Mouse (Mus musculus): Measurements from ENCODE around the gene Lrrc26. TPM values are rescaled to one million over a fixed set of nuclear protein-coding genes. Genes with fewer than 3 reads are reported as not detected.

Lrrc26 gene
- polyA plus RNA-seq, 1 experiment: not detected

DNA sequence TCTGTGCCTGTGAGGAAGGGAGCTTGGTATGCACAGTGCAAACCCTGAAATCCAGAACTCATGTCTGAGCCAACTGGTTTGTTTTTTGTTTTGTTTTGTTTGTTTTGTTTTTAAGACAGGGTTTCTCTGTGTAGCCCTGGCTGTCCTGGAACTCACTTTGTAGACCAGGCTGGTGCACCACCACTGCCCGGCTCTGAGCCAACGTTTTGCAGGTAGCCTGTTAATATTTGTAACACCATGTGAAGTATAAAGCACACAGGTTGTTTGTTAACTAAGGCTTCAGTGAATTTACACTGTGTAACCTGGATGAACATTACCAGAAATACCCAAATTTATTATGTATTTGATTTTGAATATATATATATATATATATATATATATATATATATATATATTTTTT, 36.3 kb downstream of the Lrrc26 start:
- Histone ChIP-seq H3K9me3 (ENCODE audit: control insufficient read depth, low read length) (no peaks in the 10 kb centered on the region), H3K4me1 (ENCODE audit: control insufficient read depth) (no peaks in the 10 kb centered on the region; the same call in 1 of the 2 replicates), H3K4me3 (replicated peaks) (no peak overlapping the region), H3K36me3 (ENCODE audit: control insufficient read depth) (no peaks in the 10 kb centered on the region), H3K27me3 (ENCODE audit: control insufficient read depth) (peaks cover 31% of the 10 kb centered on the region)
- TF ChIP-seq TAL1 (IDR thresholded peaks at IDR 0.05; ENCODE audit: low read length) (no peak), GATA1 (IDR thresholded peaks at IDR 0.05; ENCODE audit: low read length) (no peak)

DNA sequence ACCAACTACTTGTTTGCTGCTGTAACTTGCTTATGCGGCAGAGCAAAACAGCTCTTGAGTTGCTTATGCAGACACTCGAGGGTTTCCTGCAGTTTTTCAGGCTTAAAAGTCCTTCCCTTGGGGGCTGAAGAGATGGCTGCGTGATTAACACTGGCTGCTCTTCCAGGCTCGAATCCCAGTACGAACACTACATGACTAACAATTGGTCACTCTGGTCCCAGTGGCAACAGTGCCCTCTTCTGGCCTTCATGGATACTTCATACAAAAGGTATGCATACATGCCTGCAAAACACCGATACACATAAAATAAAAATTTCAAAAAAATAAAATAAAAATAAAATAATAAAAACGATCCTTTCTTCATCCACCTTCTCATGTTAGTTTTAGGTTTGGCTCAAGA, 38.7 kb downstream of the Lrrc26 start:
- no peaks in the 10 kb centered on the region for H3K9me3 ChIP-seq (ENCODE audit: control insufficient read depth, low read length)
- peaks cover 1% of the 10 kb centered on the region for H3K36me3 ChIP-seq (ENCODE audit: control insufficient read depth)
- H3K4me1 ChIP-seq (ENCODE audit: control insufficient read depth): peaks cover 18% of the 10 kb centered on the region
- H3K4me3 ChIP-seq (replicated peaks): no peak overlapping the region
- TF ChIP-seq TAL1 (IDR thresholded peaks at IDR 0.05; ENCODE audit: low read length) (no peak), GATA1 (IDR thresholded peaks at IDR 0.05; ENCODE audit: low read length) (no peak)
- peaks cover 17% of the 10 kb centered on the region for H3K27me3 ChIP-seq (ENCODE audit: control insufficient read depth)

DNA sequence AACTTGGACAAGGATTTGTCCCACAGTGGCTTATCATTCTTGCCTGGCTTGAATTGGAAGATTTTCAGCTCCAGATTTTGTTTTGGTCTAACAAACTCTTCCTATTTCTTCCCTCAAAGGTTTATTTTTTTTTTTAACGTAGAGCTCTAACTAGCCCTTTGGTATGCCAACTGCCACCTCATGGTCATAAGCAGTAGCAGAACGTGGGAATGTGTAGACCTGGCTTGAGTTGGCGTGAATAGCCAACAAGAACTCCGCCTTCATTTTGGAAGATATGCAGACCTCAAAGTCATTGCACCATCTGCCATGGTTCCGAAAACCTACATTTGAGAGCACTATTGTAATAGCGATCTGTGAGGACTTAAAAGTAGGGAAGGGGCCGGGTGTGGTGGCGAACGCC, 41.8 kb downstream of the Lrrc26 start:
- Histone ChIP-seq H3K36me3 (ENCODE audit: control insufficient read depth) (peaks cover 32% of the 10 kb centered on the region), H3K4me1 (ENCODE audit: control insufficient read depth) (peaks cover 39% of the 10 kb centered on the region), H3K4me3 (replicated peaks) (peak overlapping the region; percentile 85), H3K27me3 (ENCODE audit: control insufficient read depth) (peaks cover 7% of the 10 kb centered on the region), H3K9me3 (ENCODE audit: control insufficient read depth, low read length) (no peaks in the 10 kb centered on the region)
- TF ChIP-seq TAL1 (IDR thresholded peaks at IDR 0.05; ENCODE audit: low read length): no peak
- TF ChIP-seq GATA1 (IDR thresholded peaks at IDR 0.05; ENCODE audit: low read length): no peak

DNA sequence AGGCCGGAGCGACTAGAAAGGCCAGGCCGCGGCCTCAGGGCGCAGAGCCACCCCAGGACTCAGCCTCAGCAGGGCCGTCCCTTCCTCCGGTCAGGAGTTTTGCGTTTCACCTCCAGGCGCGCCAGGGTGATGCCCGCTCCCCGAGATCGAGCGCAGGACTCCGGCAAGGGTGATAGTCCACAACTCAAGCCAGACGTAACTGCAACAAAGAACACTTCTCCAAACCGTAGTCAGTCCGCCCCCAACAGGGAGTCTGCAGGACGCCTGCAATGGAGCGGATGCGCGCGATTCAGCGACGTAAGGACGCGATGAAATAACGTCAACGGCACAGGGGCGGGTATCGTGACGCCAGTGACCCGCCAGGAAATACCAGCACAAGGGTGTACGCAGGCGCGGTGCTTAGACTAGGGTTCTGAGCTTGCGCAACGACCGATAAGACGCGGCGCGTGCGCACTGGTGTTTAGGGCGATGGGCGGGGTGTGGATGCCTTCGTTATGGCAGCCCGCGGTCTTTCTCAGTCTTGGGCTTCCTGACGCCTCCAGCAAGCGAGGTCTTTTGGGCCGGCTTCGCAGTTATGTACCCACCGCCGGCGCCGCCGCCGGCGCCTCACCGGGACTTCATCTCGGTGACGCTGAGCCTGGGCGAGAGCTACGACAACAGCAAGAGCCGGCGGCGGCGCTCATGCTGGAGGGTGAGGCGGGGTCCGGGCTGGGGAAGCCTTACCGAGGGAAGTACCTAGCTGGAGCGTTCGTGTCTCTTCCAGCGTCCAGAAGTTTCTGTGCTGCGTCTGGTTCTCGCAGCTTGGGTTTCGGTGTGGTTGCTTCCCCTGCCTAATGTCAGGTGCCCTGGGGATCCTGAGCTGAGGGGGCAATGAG, 42.8 kb downstream of the Lrrc26 start, which contains the start of gene Man1b1:
Gene Man1b1, plus strand, starts transcription at position 53 of the 875 bp plus-strand sequence.
- Histone ChIP-seq H3K4me1 (ENCODE audit: control insufficient read depth) (peaks cover 40% of the 10 kb centered on the region), H3K36me3 (ENCODE audit: control insufficient read depth) (peaks cover 42% of the 10 kb centered on the region), H3K4me3 (replicated peaks) (peak within 1 kb of the TSS; percentile 85), H3K9me3 (ENCODE audit: control insufficient read depth, low read length) (no peaks in the 10 kb centered on the region), H3K27me3 (ENCODE audit: control insufficient read depth) (0 out of 2 replicates have a peak, but pooled peaks cover 2% of the 10 kb centered on the region)
- TF ChIP-seq GATA1 (IDR thresholded peaks at IDR 0.05; ENCODE audit: low read length): peak; percentile 77
- no peak for TF ChIP-seq TAL1 (IDR thresholded peaks at IDR 0.05; ENCODE audit: low read length)

DNA sequence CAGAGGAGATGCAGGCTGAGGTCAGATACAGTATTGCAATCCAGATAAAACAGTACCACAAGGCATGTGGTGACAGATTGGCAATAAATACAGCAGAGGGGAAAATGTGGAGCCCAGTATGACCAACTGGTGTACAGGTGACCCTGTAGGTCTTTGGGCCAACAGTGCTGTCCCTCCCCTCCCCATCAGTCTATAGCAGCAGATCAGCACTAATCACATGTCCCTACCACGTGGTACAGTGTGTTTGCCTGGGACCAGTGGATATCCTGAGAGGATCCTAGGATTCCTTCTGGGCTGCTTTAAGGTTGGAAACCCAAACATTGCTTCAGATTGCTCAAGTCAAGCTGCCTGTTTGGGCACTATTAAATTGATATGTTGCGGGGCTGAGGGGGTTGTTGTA, 43.9 kb downstream of the Lrrc26 start:
- H3K36me3 ChIP-seq (ENCODE audit: control insufficient read depth): peaks cover 52% of the 10 kb centered on the region

DNA sequence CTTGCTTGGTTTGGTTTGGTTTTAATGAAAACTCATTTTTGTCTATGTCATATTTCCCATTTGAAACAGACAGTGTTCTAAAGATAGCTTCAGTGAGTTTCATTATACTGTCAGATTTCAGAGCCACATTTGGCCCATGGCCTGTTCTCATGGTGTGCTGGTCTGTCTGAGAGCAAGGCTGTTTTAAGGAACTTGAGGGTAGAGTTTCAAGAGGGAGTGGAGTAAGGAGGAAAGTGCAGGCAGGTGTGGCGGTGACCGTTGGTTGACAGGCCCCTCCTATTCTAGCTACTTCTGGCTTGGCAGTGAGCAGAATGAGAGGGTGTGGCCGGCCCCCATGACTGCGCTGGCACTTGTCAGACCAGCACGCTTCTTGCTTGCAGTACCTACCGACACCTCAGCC, 48.6 kb downstream of the Lrrc26 start:
- Histone ChIP-seq H3K4me1 (ENCODE audit: control insufficient read depth) (peaks cover 24% of the 10 kb centered on the region), H3K27me3 (ENCODE audit: control insufficient read depth) (no peaks in the 10 kb centered on the region), H3K9me3 (ENCODE audit: control insufficient read depth, low read length) (no peaks in the 10 kb centered on the region), H3K4me3 (replicated peaks) (no peak overlapping the region), H3K36me3 (ENCODE audit: control insufficient read depth) (peaks cover 90% of the 10 kb centered on the region)
- TF ChIP-seq GATA1 (IDR thresholded peaks at IDR 0.05; ENCODE audit: low read length) (no peak), TAL1 (IDR thresholded peaks at IDR 0.05; ENCODE audit: low read length) (no peak)

More for the DNA sequence above, 43.9 kb downstream of the Lrrc26 start:
- Histone ChIP-seq H3K4me1 (ENCODE audit: control insufficient read depth) (peaks cover 40% of the 10 kb centered on the region), H3K4me3 (replicated peaks) (peak overlapping the region; percentile 85), H3K27me3 (ENCODE audit: control insufficient read depth) (no peaks in the 10 kb centered on the region), H3K9me3 (ENCODE audit: control insufficient read depth, low read length) (no peaks in the 10 kb centered on the region)
- no peak for TF ChIP-seq GATA1 (IDR thresholded peaks at IDR 0.05; ENCODE audit: low read length)

Other genes starting within 250 kb of the Lrrc26 start
- gene Nsmf, start 235.6 kb upstream of the Lrrc26 start, polyA plus RNA-seq (2012): 0.51 and 0.67 TPM in 2 replicates
- 0.04 TPM in 1 of 2 replicates, not detected in the other for gene Entpd8, start 209.6 kb upstream of the Lrrc26 start, polyA plus RNA-seq (2012)
- gene Noxa1, start 194.8 kb upstream of the Lrrc26 start, polyA plus RNA-seq (2012): 0.04 TPM in 1 of 2 replicates, not detected in the other
- 0.38 and 0.49 TPM in 2 replicates for gene Nrarp, start 109.2 kb upstream of the Lrrc26 start, polyA plus RNA-seq (2012)
- gene Tor4a, start 93.0 kb upstream of the Lrrc26 start, polyA plus RNA-seq (2012): 0.02 and 0.03 TPM in 2 replicates
- 1.8 TPM in 2 replicates for gene Nelfb, start 78.4 kb upstream of the Lrrc26 start, polyA plus RNA-seq (2012)
- gene Stpg3, start 75.3 kb upstream of the Lrrc26 start, polyA plus RNA-seq (2012): 0.03 TPM in 1 of 2 replicates, not detected in the other
- not detected in 2 replicates for gene Fam166a, start 71.2 kb upstream of the Lrrc26 start, polyA plus RNA-seq (2012)
- gene Tubb4b, start 65.2 kb upstream of the Lrrc26 start, polyA plus RNA-seq (2012): 134 and 136 TPM in 2 replicates
- gene Slc34a3, start 55.6 kb upstream of the Lrrc26 start, polyA plus RNA-seq (2012): not detected in 2 replicates
- gene Rnf224, start 53.1 kb upstream of the Lrrc26 start, polyA plus RNA-seq (2012): not detected in 2 replicates
- gene Rnf208, start 47.7 kb upstream of the Lrrc26 start, polyA plus RNA-seq (2012): 0.07 and 0.18 TPM in 2 replicates
- gene Cysrt1, start 47.5 kb upstream of the Lrrc26 start, polyA plus RNA-seq (2012): not detected in 2 replicates
- 0.06 and 0.18 TPM in 2 replicates for gene AL732309.1, start 43.1 kb upstream of the Lrrc26 start, polyA plus RNA-seq (2012)
- 0.99 and 1.6 TPM in 2 replicates for gene Tmem203, start 34.5 kb upstream of the Lrrc26 start, polyA plus RNA-seq (2012)
- gene Tprn, start 27.3 kb upstream of the Lrrc26 start, polyA plus RNA-seq (2012): 0.82 and 1.3 TPM in 2 replicates
- gene Ssna1, start 17.5 kb upstream of the Lrrc26 start, polyA plus RNA-seq (2012): 22.8 and 24.1 TPM in 2 replicates
- gene Anapc2, start 17.4 kb upstream of the Lrrc26 start, polyA plus RNA-seq (2012): 2.1 and 2.2 TPM in 2 replicates
- gene Tmem210, start 1.8 kb upstream of the Lrrc26 start, polyA plus RNA-seq (2012): not detected in 2 replicates
- not detected in 2 replicates for gene Grin1, start 29.3 kb downstream of the Lrrc26 start, polyA plus RNA-seq (2012)
- 0.86 and 1.3 TPM in 2 replicates for gene Man1b1, start 42.4 kb downstream of the Lrrc26 start, polyA plus RNA-seq (2012)
- 0.24 and 0.76 TPM in 2 replicates for gene Dpp7, start 66.4 kb downstream of the Lrrc26 start, polyA plus RNA-seq (2012)
- 0.04 and 0.17 TPM in 2 replicates for gene Uap1l1, start 75.8 kb downstream of the Lrrc26 start, polyA plus RNA-seq (2012)
- 10.3 and 12.6 TPM in 2 replicates for gene Sapcd2, start 82.4 kb downstream of the Lrrc26 start, polyA plus RNA-seq (2012)
- gene Entpd2, start 106.0 kb downstream of the Lrrc26 start, polyA plus RNA-seq (2012): not detected in 2 replicates
- gene Npdc1, start 109.4 kb downstream of the Lrrc26 start, polyA plus RNA-seq (2012): 0.19 TPM in 1 of 2 replicates, not detected in the other
- 0.06 TPM in 1 of 2 replicates, not detected in the other for gene Fut7, start 133.4 kb downstream of the Lrrc26 start, polyA plus RNA-seq (2012)
- 0.09 and 0.11 TPM in 2 replicates for gene Abca2, start 138.8 kb downstream of the Lrrc26 start, polyA plus RNA-seq (2012)
- not detected in 2 replicates for gene Clic3, start 166.9 kb downstream of the Lrrc26 start, polyA plus RNA-seq (2012)
- 1.0 and 1.1 TPM in 2 replicates for gene Paxx, start 171.2 kb downstream of the Lrrc26 start, polyA plus RNA-seq (2012)
- not detected in 2 replicates for gene Ptgds, start 180.1 kb downstream of the Lrrc26 start, polyA plus RNA-seq (2012)
- gene Lcn12, start 204.0 kb downstream of the Lrrc26 start, polyA plus RNA-seq (2012): not detected in 2 replicates
- 3.9 and 4.7 TPM in 2 replicates for gene Fbxw5, start 210.8 kb downstream of the Lrrc26 start, polyA plus RNA-seq (2012)
- not detected in 2 replicates for gene C8g, start 211.8 kb downstream of the Lrrc26 start, polyA plus RNA-seq (2012)